Mouse (Mus musculus) limb, embryonic 13.5 days (tissue): ENCODE data around the gene Pde10a. TPM values are rescaled to one million over a fixed set of nuclear protein-coding genes. Genes with fewer than 3 reads are reported as not detected.
A peak's percentile ranks its signal among the peaks of the same experiment; 100 is the strongest.

ENCODE experiments used
- ATAC-seq: fragments of 200-750 bp; cut with Nextera tagmentation; 2 replicates; pipeline ENCODE4 v1.8.0; 2017; ENCODE audit warnings: low read depth, moderate number of reproducible peaks, moderate TSS enrichment; ENCODE audit not compliant: low FRiP score
- H3K27ac ChIP-seq: fragments of 300-500 bp; sonication (generic); 2 replicates; pipeline ENCODE4 v1.5.1; 2015; ENCODE audit warnings: inconsistent platforms, mild to moderate bottlenecking, moderate library complexity
- H3K27me3 ChIP-seq: fragments of 300-500 bp; sonication (generic); 2 replicates; pipeline ENCODE4 v1.6.1; 2015; ENCODE audit warnings: mild to moderate bottlenecking, inconsistent platforms
- H3K36me3 ChIP-seq: fragments of 300-500 bp; sonication (generic); 2 replicates; pipeline ENCODE4 v1.6.1; 2015; ENCODE audit warnings: inconsistent platforms, mild to moderate bottlenecking, moderate library complexity
- H3K4me1 ChIP-seq: fragments of 300-500 bp; sonication (generic); 2 replicates; pipeline ENCODE4 v1.6.1; 2015; ENCODE audit warnings: inconsistent platforms
- H3K4me2 ChIP-seq: fragments of 300-500 bp; sonication (generic); replicated peaks from 2 replicates; pipeline ENCODE4 v1.6.1; 2015; ENCODE audit warnings: inconsistent platforms, mild to moderate bottlenecking, moderate library complexity
- H3K4me3 ChIP-seq: fragments of 300-500 bp; sonication (generic); 2 replicates; pipeline ENCODE4 v1.5.1; 2015; ENCODE audit warnings: moderate library complexity, mild to moderate bottlenecking, inconsistent platforms
- H3K9ac ChIP-seq: fragments of 300-500 bp; sonication (generic); 2 replicates; pipeline ENCODE4 v1.6.1; 2015; ENCODE audit warnings: mild to moderate bottlenecking, inconsistent platforms
- H3K9me3 ChIP-seq: fragments of 300-500 bp; sonication (generic); 2 replicates; pipeline ENCODE4 v1.6.1; 2016; ENCODE audit warnings: inconsistent platforms
- WGBS: fragments of 180-500 bp; shearing (Covaris S2); methylation state at CpG from one replicate; pipeline ENCODE4 v1.1.7; 2015; 5-methylcytosine and 5-hydroxymethylcytosine counted together
- polyA plus RNA-seq: library from polyadenylated mRNA; unstranded; fragments of >200 nt; fragmentation: Nextera tagmentation; extraction: Ambion mirVana; gene quantifications from 2 replicates; pipeline ENCODE4 v1.2.1, GENCODE M21; 2015

The Pde10a gene
- polyA plus RNA-seq, 1 experiment from 2014 or later = 2.4 TPM

DNA sequence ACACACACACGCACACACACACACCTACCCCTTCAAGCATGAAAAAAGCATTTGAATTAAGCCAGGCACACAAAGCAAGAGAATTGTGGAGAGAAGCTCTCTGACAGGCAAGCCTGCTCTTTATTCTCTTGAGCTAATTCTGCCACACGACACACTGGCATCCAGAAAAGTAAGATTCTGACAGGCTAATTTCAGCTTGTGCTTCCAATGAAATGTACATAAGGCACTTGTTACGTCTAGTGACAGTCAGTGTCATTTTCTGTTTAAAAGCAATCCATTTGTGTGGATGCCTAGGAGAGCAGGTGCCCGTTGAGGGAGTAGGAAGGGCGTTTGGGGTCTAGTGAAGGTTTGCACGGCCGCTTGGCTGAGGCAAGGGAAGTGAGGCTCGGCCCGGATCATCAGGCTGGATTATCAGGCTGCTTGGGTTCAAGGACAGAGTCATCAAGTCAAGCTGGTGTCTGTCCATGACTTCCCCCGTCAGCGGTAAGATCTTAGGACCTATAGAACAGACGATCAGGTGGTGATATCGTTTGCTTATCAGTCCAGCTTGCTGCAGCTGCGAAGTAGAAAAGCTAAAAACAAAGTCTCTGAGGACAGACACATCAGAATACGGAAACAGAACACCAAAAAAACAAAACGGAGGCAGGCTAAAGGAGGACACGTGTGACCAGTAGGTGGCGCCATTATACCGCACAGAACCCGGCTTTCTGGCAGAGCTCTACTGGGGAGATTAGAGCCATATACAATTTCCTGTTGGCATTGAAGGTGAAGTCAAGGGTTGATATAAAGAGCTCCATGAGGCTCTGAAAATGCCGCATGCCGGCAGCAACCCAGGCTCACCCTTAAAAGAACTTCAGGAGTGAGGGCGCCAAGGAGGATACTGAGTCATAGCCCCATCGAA lies 506.3 kb downstream of the Pde10a start:
- H3K27ac ChIP-seq = no peak overlapping the region
- 17% methylated on average over 24 of the region's 24 CpGs for WGBS
- peak overlapping the region; percentile 50 for H3K4me2 ChIP-seq
- H3K9me3 ChIP-seq = no peaks in the 10 kb centered on the region
- ATAC-seq = no peak
- 0 out of 2 replicates have a peak, but pooled peaks cover 7% of the 10 kb centered on the region for H3K4me1 ChIP-seq
- H3K27me3 ChIP-seq = peaks cover 6% of the 10 kb centered on the region; the same call in 1 of the 2 replicates
- H3K36me3 ChIP-seq = no peaks in the 10 kb centered on the region
- H3K4me3 ChIP-seq = no peak overlapping the region
- H3K9ac ChIP-seq = no peak overlapping the region

DNA sequence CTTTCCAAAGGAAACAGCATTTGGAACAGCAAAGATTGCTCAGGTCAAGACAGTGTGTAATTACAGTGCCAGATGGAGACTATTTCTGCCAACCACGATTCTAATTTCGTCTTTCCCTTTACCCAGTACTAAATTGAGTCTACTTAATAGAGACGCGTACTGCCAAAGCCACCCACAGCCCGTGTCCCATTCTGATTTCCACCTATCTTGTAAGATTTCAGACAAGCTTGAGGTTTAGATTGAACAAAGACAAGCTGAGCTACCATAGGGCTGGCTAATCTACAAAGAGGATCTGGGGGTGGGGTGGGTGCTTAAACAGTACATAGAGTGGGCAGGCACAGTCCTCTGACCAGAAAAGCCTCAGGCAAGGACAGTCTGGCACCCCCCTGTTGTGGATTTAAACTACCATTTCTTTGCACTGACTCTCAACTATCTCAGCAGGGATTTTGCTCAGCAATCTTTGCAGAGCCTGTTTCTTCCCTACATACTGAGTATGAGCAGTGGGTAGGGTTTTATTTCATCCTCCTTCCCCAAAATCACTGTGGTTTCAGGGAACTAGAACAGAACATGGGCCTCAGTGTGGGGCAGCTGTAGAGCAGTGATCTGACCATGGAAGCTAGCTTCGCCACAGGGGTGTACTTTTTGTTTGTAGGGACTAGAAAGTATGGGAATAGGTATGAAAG lies 507.3 kb downstream of the Pde10a start:
- Histone ChIP-seq H3K27me3 (peaks cover 6% of the 10 kb centered on the region; the same call in 1 of the 2 replicates), H3K4me3 (no peak overlapping the region), H3K9me3 (no peaks in the 10 kb centered on the region), H3K9ac (no peak overlapping the region), H3K4me2 (no peak overlapping the region), H3K27ac (no peak overlapping the region), H3K4me1 (0 out of 2 replicates have a peak, but pooled peaks cover 7% of the 10 kb centered on the region), H3K36me3 (no peaks in the 10 kb centered on the region)
- WGBS = 70% methylated on average over 6 of the region's 6 CpGs
- ATAC-seq = no peak

DNA sequence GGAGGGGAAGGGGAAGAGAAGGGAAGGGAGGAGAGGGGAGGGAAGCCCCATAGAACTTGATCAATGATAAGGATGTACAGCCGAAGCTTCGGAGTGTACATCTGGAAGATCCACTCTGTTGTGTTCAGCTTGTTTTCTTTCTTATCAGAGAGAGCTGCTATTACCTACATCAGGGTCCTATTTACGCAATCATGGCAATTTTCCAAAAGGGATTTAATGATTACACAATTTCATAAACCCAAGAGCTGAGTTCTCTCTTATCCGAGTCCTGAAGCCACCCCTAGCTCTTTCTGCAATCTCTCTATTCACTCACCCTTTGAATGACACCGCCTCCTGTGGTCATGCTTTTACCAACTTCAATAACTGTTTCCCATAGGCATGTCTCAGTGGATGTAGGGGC lies 508.3 kb downstream of the Pde10a start:
- Histone ChIP-seq H3K36me3 (no peaks in the 10 kb centered on the region), H3K4me1 (0 out of 2 replicates have a peak, but pooled peaks cover 7% of the 10 kb centered on the region), H3K27ac (no peak overlapping the region), H3K9me3 (no peaks in the 10 kb centered on the region), H3K4me2 (no peak overlapping the region), H3K4me3 (no peak overlapping the region), H3K27me3 (peaks cover 6% of the 10 kb centered on the region; the same call in 1 of the 2 replicates), H3K9ac (no peak overlapping the region)
- ATAC-seq = no peak
- 88% methylated on average over 5 of the region's 5 CpGs for WGBS

DNA sequence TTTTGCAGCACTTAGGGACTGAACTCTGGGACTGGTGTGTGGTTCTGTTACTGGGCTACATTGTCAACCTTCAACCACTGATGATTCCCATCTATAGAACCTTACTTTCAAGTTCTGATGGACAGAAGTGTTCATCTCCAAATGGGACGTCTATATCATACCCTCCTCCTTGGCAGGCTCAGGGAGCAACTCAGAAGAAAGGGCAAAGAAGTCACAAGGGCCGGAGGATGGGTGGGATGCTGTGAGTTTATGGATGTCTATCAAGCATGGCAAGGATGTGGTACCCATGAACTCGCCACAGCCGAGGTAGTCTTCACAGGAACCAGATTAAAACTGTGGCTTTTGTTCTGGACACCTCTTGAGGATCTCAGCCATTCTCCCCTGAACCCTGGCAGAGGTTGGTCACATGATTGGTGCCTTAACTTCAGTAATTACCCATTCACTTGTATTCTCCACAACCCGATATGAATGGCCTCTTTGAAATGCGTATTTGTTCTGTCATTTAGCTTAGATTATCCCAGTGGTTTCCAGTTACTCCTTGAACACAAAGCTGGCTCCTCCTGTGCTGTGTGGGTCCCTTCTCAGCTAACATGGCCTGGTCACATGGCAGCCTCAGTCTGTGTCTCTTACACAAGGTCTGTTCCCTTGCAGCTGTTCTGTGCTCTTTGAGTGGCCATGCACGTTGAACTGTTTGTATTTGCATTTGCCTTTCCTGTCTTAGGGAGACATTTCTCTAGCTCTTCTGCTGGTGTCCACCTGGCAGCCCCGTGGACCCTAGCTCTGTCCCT lies 510.6 kb downstream of the Pde10a start:
- WGBS = 74% methylated on average over 8 of the region's 8 CpGs
- ATAC-seq = no peak

More for the DNA sequence above, 510.6 kb downstream of the Pde10a start:
- no peak overlapping the region for H3K27ac ChIP-seq
- H3K27me3 ChIP-seq = peaks cover 6% of the 10 kb centered on the region; the same call in 1 of the 2 replicates
- H3K4me3 ChIP-seq = no peak overlapping the region
- H3K9ac ChIP-seq = no peak overlapping the region
- H3K36me3 ChIP-seq = no peaks in the 10 kb centered on the region
- no peaks in the 10 kb centered on the region for H3K9me3 ChIP-seq
- H3K4me1 ChIP-seq = 0 out of 2 replicates have a peak, but pooled peaks cover 7% of the 10 kb centered on the region
- H3K4me2 ChIP-seq = no peak overlapping the region

Other genes starting within 250 kb of the Pde10a start
- gene Mpc1, start 242.5 kb upstream of the Pde10a start, polyA plus RNA-seq = 145 and 158 TPM in 2 replicates
- 60.9 and 66.4 TPM in 2 replicates for gene Sft2d1, start 214.3 kb upstream of the Pde10a start, polyA plus RNA-seq
- 0.38 and 0.50 TPM in 2 replicates for gene Prr18, start 187.9 kb upstream of the Pde10a start, polyA plus RNA-seq
- 1.1 and 1.3 TPM in 2 replicates for gene T2, start 169.4 kb upstream of the Pde10a start, polyA plus RNA-seq
- 0.61 and 0.97 TPM in 2 replicates for gene T, start 90.9 kb upstream of the Pde10a start, polyA plus RNA-seq
- gene Gm17087, start 41.6 kb downstream of the Pde10a start, polyA plus RNA-seq = not detected in 2 replicates